Mouse (Mus musculus): ENCODE results near the gene Galnt10. TPM values are rescaled to one million over a fixed set of nuclear protein-coding genes. Genes with fewer than 3 reads are reported as not detected.
A peak's percentile ranks its signal among the peaks of the same experiment; 100 is the strongest.

Gene Galnt10
- total RNA-seq (2021), result 10 to 100 TPM; 47.0 to 51.6 TPM
- long read RNA-seq, experiment 1, full-length matches to known transcripts, result 23 of 59 reads
- long read RNA-seq, experiment 1, partial matches to known transcripts, result 12 of 59 reads
- long read RNA-seq, experiment 1, other reads (novel, unspliced or antisense), result 24 of 59 reads
- long read RNA-seq, experiment 2, full-length matches to known transcripts, result 17 of 29 reads
- long read RNA-seq, experiment 2, partial matches to known transcripts, result 6 of 29 reads
- long read RNA-seq, experiment 2, other reads (novel, unspliced or antisense), result 6 of 29 reads

DNA sequence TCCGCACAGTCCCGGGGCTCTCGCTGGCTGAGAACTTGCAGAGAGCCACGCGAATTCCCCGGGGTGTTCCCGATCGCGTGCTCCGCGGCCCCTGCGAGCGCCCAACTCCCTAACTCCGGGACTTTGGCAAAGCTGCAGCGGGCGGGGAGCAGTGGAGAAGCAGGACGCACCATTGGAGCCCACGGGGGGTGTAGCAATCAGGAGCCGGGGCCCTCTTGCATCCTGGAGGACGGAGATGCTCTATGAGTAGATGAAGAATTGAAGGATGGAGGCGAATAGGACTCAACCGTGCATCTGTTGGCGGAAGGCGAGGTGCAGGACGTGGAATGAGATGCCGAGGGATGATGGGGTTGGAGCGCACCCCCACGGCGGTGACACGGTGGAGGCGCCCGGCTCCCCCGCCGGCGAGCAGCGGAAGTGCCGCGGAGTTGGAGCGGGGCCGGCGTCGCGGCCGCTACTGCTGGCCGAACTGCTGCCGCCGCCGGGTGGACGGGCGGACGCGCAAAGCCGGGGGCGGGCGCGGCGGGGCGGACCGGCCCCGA is at the start of gene Galnt10:
Galnt10 (plus strand) TSS at position 425 of the 542 bp plus-strand sequence.
- peak; percentile 89 to 94 for DNase-seq

- DNase-seq, result no peak
Observed at GRCm38 (mm10) chr11:57595899-57596298, 49.3 kb upstream of the Galnt10 start.

GRCm38 (mm10) chr11:57598161-57598560 is 47.1 kb upstream of the Galnt10 start:
- DNase-seq, result no peak

DNA sequence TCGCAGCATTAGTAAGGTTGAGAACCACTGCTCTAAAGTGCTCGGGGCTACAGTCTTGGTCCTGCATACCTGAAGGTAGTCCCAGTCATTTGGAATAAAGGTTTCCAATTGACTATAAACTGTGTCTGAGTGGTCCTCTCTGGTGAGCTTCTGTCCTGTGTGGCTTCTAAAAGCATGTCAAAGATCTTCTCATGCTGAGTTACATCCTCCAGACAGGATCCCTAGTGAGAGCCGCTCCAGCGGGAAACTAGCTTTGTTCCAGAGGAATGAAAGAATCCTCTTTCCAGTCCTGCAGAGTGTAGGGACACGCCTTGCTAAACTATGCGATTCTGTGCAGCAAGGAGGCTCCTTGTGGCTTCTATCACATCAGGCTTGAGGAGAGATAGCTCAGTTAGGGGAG is 45.9 kb upstream of the Galnt10 start:
- no peak for DNase-seq

GRCm38 (mm10) chr11:57600113-57600512 is 45.1 kb upstream of the Galnt10 start:
- DNase-seq, result no peak

- DNase-seq, result peak in 1 of 2 experiments; percentile 41
Observed at GRCm38 (mm10) chr11:57600621-57601121, 44.6 kb upstream of the Galnt10 start.

GRCm38 (mm10) chr11:57601806-57602455 is 43.3 kb upstream of the Galnt10 start:
- DNase-seq, result no peak

GRCm38 (mm10) chr11:57605086-57605485 is 40.2 kb upstream of the Galnt10 start:
- DNase-seq, result no peak

DNA sequence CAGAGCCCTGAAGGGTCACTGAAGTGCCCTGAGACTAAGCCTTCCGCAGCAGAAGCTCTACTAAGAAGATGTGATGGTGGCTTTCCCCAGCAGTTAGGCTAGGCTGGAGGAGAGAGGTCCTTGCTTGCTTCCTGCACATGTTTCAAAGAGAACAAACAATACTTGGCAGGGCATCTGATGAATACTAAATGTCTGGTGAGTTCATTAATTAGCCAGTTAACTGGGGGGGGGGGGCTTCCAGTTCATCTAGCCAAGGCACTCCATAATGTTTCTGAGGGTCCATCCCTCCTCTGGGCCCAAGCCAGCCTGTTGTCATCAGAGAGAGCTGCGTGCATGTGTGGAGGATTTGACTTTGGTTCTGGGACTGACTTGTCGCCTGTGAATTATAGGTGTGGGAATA is 39.6 kb upstream of the Galnt10 start:
- no peak for DNase-seq

GRCm38 (mm10) chr11:57614502-57614901 is 30.7 kb upstream of the Galnt10 start:
- DNase-seq, result no peak

DNA sequence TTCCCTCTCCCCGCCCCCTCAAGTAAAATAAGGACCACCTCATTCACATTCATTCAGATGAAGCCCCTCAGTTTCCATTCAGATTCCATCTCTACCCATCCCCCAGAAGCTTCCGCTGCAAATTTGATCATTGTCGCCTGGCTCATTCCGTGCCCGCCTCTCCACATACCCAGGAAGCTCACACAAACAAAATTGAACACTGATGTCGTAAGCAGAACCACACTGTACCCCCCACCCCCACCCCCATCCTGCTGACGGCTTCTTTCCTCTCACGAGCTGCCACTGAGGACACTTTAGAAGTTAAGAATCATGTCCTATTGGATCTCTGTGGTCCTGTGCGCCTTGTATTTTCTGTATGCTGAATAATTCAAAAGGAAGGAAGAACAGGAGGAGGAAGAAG is 30.0 kb upstream of the Galnt10 start:
- no peak for DNase-seq

DNA sequence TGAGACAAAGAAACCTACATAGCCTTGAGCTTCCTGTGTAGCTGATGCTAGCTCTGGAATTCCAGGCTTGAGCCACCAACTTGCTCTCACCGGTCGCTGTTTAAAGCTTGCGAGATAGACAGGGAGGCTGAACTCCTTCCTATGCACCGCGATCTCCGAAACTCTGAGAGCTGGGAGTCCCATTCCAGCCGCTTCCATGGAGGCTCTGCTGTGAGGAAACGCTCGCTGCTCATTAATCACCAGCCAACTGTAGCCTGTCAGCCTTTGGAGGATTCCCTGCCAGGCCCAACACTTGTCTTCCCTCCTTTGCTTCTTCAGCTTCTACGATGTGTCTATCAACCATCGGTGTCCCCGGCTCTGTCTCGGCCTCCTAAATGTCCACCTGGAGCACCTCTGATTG is 29.4 kb upstream of the Galnt10 start:
- DNase-seq, result no peak

DNA sequence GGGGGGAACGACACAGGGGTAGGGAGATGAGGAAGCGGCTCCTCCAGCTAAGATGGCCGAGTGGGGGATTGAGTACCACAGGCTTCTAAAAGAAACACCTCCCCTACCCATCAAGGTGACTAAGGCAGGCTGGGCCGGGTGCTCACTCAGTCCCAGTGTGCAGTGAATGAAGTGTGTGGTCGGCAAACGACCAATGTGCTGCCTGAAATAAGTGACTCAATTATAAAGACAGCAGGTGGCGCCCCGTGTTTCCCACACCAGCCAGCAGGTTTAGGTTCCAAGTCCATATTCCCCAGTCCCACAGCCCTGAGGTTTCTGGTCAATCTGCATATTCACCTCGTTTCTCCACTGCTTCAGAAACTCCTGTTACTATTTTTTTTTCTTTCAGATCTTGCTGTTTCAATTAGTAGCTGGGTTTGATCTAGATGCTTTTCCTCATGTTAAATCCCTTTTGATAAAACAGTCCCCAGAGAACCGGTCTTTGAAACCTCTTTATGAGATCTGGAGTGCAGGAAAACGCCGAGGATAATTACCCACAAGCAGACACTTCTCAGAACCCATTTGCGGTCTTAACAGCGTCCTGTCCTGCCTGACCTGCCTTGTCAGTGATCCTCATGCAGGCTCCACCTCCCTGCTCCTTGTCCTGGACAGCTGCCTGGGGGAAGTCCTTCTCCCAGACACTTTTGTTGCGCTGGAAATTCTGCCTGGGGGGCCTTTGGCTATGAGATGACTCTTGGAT is 27.5 kb upstream of the Galnt10 start:
- peak; percentile 64 to 66 for DNase-seq

DNA sequence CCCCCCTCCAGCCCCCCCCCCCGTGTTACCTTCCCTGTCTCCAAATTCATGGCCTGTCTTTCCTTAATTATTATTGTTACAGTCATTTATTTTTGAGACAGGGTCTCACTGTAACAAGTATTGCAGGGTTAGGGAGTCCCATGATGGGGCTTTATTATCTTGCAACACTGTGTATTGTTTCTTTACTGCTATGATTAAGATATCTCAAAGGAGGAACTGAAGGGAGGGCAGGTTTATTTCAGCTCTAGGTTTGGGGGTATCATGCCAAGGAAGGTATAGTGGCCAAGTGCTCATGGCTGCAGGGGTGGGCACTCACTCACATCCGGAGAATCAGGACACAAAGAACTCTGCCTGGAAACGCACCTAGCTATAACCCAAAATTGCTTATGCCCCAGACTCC is 23.8 kb upstream of the Galnt10 start:
- DNase-seq, result no peak

DNA sequence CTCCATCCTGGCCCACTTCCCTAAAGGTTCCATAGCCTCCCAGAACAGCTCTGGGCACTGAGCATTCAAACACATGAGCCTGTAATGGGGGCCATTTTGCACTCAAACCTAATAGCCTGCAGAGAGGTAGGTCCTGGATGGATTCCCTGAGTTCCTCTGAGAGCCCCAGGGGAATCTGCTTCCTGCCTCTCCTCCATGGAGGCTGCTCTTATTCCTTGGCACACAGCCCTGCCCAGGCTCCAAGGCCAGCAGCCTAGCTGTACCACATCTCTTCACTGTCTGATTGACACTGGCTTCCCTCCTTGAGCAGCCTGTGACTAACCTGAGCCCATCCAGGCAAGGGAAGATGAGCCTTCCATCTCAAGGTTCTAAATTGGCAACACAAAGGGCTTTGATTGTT is 23.4 kb upstream of the Galnt10 start:
- DNase-seq, result peak; percentile 67 to 73

GRCm38 (mm10) chr11:57624490-57624893 is 20.8 kb upstream of the Galnt10 start:
- no peak for DNase-seq

DNA sequence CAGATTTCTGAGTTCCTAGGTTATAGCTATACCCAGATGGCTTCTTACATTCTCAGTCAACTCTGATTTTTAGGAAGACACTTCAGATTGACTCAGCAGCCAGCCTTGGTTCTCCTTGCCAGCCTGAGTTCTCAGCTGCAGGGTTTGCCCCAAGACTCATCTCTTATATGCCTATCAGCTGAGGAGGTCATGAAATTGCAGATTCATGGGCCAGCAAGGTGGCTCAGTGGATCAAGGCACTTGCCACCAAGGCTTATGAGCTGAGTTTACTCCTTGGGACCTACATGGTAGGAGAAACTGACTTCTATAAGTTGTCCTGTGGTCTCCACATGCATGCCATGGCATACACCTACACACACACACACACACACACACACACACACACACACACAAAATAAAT is 19.8 kb upstream of the Galnt10 start:
- no peak for DNase-seq

DNA sequence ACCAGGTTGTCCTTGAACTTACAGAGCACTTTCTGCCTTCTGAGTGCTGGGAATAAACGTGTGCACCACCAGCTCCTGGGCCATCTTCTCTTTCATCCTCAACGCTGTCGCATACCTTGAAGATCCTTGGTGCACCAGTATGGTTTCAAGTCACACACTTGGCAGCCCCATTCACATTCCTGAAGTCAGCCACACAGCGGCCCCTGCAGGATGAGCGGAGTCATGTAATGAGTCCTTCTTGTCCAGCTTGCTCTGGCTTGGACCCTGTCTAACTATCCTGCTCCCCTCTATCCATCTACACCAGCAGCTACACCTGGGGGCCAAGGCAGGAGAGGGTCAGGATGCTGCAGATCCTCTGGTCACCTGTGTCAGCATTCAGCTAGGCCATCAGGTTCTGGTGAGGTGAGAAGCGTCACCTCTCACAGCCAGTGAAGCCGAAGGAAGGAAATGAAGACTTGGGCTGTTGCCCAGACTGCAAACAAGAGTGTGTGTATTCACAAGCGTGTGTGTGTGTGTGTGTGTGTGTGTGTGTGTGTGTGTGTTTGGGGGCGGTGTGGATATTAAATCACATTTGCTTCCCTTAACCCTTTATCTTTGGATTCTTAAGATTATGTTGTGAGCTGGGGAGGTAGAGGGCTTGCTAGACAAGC is 18.0 kb upstream of the Galnt10 start:
- DNase-seq, result peak; percentile 73 to 77

GRCm38 (mm10) chr11:57631805-57632485 is 13.3 kb upstream of the Galnt10 start:
- DNase-seq, result peak in 1 of 2 experiments; percentile 53

DNA sequence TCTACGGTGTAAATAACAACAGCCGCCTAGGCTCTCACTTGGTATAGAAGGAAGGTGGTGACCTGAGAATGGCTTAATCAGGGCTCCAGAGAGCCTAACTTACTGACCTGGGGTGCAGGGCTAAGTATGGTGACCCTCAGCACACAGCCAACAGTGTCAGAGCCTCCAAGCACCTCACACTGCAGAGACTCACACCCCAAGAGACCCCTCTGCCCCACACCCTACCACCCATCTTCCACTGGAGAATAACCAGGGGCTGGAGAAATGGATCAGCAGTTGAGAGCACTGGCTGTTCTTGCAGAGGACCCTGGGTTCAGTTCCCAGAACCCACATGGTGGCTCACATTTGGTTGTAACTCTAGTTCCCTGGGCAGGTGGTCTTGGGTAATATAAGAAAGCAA is 12.2 kb upstream of the Galnt10 start:
- DNase-seq, result no peak

GRCm38 (mm10) chr11:57633975-57634585 is 11.2 kb upstream of the Galnt10 start:
- DNase-seq, result peak; percentile 78 to 83
